Mouse (Mus musculus) neural tube, embryonic 13.5 days (tissue): ENCODE data around the gene C4bp. TPM values are rescaled to one million over a fixed set of nuclear protein-coding genes. Genes with fewer than 3 reads are reported as not detected.
"Not testable (repeated sequence)": the region's sequence is repeated elsewhere in the genome, so short reads cannot be mapped to it uniquely, and the experiment has no call there.

Experiments
- ATAC-seq: fragments of 200-750 bp; cut with Nextera tagmentation; 2 replicates; pipeline ENCODE4 v1.8.0; 2017; ENCODE audit warnings: low read depth, mild to moderate bottlenecking, moderate TSS enrichment, moderate library complexity
- H3K27ac ChIP-seq: fragments of 300-500 bp; sonication (generic); replicated peaks from 2 replicates; pipeline ENCODE4 v1.5.1; 2015; ENCODE audit warnings: moderate library complexity, mild to moderate bottlenecking, inconsistent platforms
- H3K27me3 ChIP-seq: fragments of 300-500 bp; sonication (generic); 2 replicates; pipeline ENCODE4 v1.6.1; 2015; ENCODE audit warnings: mild to moderate bottlenecking, inconsistent platforms
- H3K36me3 ChIP-seq: fragments of 300-500 bp; sonication (generic); 2 replicates; pipeline ENCODE4 v1.6.1; 2015; ENCODE audit warnings: mild to moderate bottlenecking, inconsistent platforms
- H3K4me1 ChIP-seq: fragments of 300-500 bp; sonication (generic); replicated peaks from 2 replicates; pipeline ENCODE4 v1.6.1; 2015; ENCODE audit warnings: inconsistent platforms
- H3K4me2 ChIP-seq: fragments of 300-500 bp; sonication (generic); 2 replicates; pipeline ENCODE4 v1.6.1; 2015; ENCODE audit warnings: inconsistent platforms, mild to moderate bottlenecking, moderate library complexity
- H3K4me3 ChIP-seq: fragments of 300-500 bp; sonication (generic); 2 replicates; pipeline ENCODE4 v1.5.1; 2015; ENCODE audit warnings: mild to moderate bottlenecking, inconsistent platforms
- H3K9ac ChIP-seq: fragments of 300-500 bp; sonication (generic); 2 replicates; pipeline ENCODE4 v1.6.1; 2015; ENCODE audit warnings: moderate library complexity, mild to moderate bottlenecking, inconsistent platforms
- H3K9me3 ChIP-seq: fragments of 300-500 bp; sonication (generic); 2 replicates; pipeline ENCODE4 v1.6.1; 2016; ENCODE audit warnings: inconsistent platforms
- WGBS: fragments of 180-500 bp; shearing (Covaris S2); methylation state at CpG from one replicate; pipeline ENCODE4 v1.1.7; 2015; 5-methylcytosine and 5-hydroxymethylcytosine counted together
- polyA plus RNA-seq: library from polyadenylated mRNA; unstranded; fragments of >200 nt; fragmentation: Nextera tagmentation; extraction: Ambion mirVana; gene quantifications from 2 replicates; pipeline ENCODE4 v1.2.1, GENCODE M21; 2015

Gene C4bp
- not detected in 2 replicates for polyA plus RNA-seq

DNA sequence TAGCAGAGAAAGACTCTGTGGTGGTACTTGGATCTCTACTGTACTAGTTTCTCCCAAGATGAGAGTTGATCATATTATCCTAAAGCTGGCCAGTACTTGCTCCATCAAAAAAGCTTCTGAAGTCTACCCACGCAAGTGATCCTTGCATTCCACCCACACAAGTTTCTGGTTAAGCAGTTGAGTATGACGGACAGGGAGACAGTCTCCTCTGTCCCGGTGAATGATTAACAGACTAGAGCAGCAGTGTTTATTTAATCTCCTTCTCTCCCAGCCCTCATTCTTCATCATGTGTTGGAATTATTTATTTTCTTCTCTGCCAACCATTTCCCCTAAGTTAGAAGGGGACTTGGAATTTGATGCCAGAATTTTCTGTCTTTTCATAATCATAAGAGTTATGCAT lies at the start of gene C4bp:
TSS of gene C4bp (minus strand) at position 179 of the 400 bp plus-strand sequence.
- no peaks in the 10 kb centered on the region for H3K9me3 ChIP-seq
- H3K4me1 ChIP-seq, result no peaks in the 10 kb centered on the region
- H3K27me3 ChIP-seq, result no peaks in the 10 kb centered on the region
- no peak within 1 kb of the TSS for H3K4me2 ChIP-seq
- H3K36me3 ChIP-seq, result no peaks in the 10 kb centered on the region
- WGBS, result 81% methylated on average over 3 of the region's 3 CpGs
- no peak for ATAC-seq
- no peak within 1 kb of the TSS for H3K27ac ChIP-seq
- H3K4me3 ChIP-seq, result no peak within 1 kb of the TSS
- no peak within 1 kb of the TSS for H3K9ac ChIP-seq

DNA sequence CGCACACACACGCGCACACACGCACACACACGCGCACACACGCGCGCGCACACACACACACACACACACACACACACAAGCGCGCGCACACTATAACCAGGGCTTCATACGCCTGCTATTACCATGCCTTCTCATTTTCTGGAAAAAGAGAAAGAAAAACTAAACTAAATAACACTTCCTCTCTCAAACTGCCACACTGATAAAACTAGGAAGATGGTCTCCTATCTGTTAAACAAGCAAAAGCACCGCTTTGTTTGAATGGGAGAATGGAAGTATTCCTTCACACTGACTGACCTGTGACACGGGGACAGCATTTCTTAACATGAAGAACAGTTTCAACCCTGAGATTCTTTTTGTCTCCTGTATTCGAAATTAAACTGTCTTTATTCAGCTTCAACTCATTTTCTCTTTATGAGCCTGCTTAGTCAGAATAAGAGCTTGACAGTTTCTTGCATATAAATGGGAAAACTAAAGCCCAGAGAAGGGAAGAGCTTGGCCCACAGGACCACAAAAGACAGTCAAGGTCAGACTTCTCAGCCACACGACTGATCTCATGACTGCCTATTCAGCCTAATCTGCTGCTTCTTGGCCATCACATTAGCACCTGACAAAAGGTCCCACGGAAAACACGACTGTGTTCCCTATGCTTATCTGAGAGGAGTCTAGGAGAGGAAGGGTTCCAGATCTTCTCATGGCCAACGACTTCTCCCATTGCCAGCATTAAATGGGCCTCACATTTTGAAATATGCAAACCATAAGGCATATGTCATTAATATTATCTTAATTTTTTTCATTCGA lies 49.0 kb upstream of the C4bp start:
- Histone ChIP-seq H3K4me1 (peaks cover 15% of the 10 kb centered on the region; the same call in 1 of the 2 replicates), H3K9ac (no peak overlapping the region), H3K27me3 (no peaks in the 10 kb centered on the region), H3K9me3 (no peaks in the 10 kb centered on the region), H3K4me2 (no peak overlapping the region), H3K36me3 (peaks cover 59% of the 10 kb centered on the region), H3K27ac (no peak overlapping the region), H3K4me3 (no peak overlapping the region)
- 92% methylated on average over 22 of the region's 22 CpGs for WGBS
- no peak for ATAC-seq

DNA sequence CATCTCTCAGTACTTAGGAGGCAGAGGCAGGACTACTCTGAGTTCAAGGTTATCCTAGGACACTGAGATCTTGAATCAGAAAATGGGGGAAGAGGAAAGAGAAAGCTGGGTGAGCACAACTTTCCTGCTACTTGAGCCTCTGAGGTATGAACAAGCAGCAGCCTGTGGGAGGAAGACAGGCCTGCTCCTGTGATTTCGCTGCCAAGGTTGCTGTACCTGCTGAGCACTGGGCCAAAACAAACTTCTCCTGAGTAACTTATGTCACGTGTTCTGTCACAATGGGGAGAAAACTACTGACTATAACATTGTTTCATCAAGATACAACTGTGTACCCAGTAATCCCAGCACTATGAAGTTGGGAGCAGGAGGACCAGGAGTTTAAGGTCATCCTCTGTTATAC lies 42.2 kb upstream of the C4bp start:
- peaks cover 91% of the 10 kb centered on the region for H3K36me3 ChIP-seq
- 86% methylated on average over 2 of the region's 2 CpGs for WGBS

DNA sequence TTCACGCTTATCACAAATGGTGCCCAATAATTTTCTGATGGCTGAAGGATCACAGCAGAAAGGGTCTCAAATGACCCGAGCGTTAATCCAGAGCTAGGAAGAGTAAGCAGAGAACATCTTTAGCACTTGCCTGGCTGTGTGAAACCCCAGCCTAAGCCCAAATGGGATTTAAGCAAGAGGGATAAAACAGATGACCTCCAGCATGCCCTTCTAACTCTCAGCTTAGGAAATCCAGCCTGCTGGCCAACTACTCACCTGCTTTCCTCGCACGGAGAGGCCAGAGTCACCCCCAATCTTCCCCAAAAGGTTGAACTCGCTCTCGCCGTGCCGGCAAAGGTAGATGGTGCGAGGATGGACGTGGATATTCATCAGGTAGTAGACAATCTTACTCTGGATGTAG lies 40.5 kb upstream of the C4bp start:
- no peak overlapping the region for H3K9ac ChIP-seq
- no peak overlapping the region for H3K4me3 ChIP-seq
- no peaks in the 10 kb centered on the region for H3K27me3 ChIP-seq
- H3K9me3 ChIP-seq, result no peaks in the 10 kb centered on the region
- H3K36me3 ChIP-seq, result peaks cover 94% of the 10 kb centered on the region
- no peaks in the 10 kb centered on the region for H3K4me1 ChIP-seq
- no peak overlapping the region for H3K27ac ChIP-seq
- ATAC-seq, result no peak
- no peak overlapping the region for H3K4me2 ChIP-seq
- WGBS, result 95% methylated on average over 11 of the region's 11 CpGs

More for the DNA sequence above, 42.2 kb upstream of the C4bp start:
- ATAC-seq, result no peak
- no peak overlapping the region for H3K4me2 ChIP-seq
- H3K4me1 ChIP-seq, result no peaks in the 10 kb centered on the region
- H3K9me3 ChIP-seq, result no peaks in the 10 kb centered on the region
- no peak overlapping the region for H3K27ac ChIP-seq
- no peaks in the 10 kb centered on the region for H3K27me3 ChIP-seq
- no peak overlapping the region for H3K4me3 ChIP-seq
- no peak overlapping the region for H3K9ac ChIP-seq

DNA sequence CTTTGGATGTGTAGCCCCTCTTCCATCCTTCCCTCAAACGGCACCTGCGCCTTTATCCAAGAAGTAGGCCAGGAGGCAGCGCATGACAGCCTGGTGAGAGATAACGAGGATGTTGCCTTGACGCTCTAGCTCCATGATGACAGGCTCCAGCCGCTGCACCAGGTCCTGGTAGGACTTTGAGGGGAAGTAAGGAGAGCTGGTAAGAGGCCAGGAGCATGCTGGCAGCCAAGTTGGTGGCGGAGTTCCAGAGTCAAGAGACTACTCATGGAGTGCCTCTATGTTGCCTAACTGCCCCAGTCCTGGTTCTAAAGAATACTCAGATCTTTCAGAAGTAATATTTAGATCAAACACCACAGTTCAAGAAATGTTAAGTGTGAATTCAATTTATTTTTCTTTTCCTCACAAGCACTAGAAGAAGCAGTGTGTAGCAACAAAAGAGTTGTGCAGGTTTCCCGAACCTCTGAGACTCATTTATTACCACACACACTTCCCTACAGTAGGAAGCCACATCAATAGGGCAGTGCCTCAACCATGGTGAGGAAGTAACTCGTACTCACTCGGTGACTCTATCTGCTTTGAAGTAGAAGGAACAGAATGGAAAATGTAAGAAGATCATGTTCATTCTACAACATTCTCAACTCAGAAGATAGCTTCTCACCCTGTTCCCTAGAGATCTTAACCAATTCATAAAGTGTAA lies 38.7 kb upstream of the C4bp start:
- 95% methylated on average over 10 of the region's 10 CpGs for WGBS
- Histone ChIP-seq H3K4me2 (no peak overlapping the region), H3K27ac (no peak overlapping the region), H3K9ac (no peak overlapping the region), H3K36me3 (peaks cover 84% of the 10 kb centered on the region), H3K9me3 (no peaks in the 10 kb centered on the region), H3K27me3 (no peaks in the 10 kb centered on the region), H3K4me3 (no peak overlapping the region), H3K4me1 (no peaks in the 10 kb centered on the region)
- no peak for ATAC-seq

DNA sequence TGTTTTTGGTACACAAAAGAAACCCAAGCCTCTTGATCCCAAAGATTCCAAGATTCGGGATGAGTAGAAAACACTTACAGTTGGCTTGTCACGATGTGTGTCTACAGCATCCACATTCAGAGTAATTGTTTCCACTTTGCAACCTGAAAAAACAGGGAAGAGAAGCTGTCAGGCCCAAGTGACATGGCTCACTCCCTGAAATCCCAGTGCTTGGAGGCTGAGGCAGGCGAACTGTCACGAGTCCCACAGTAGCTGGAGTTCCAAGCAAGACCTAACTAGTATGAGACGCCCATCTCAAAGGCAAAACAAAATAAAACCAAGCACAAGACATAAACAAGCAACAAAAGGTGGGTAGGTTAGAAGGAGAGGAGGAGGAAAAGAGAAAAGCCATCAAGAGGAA lies 37.2 kb upstream of the C4bp start:
- 96% methylated on average over 5 of the region's 5 CpGs for WGBS
- Histone ChIP-seq H3K27ac (no peak overlapping the region), H3K4me1 (no peaks in the 10 kb centered on the region), H3K9me3 (no peaks in the 10 kb centered on the region), H3K27me3 (no peaks in the 10 kb centered on the region), H3K4me3 (no peak overlapping the region), H3K9ac (no peak overlapping the region), H3K36me3 (peaks cover 73% of the 10 kb centered on the region), H3K4me2 (no peak overlapping the region)
- no peak for ATAC-seq

DNA sequence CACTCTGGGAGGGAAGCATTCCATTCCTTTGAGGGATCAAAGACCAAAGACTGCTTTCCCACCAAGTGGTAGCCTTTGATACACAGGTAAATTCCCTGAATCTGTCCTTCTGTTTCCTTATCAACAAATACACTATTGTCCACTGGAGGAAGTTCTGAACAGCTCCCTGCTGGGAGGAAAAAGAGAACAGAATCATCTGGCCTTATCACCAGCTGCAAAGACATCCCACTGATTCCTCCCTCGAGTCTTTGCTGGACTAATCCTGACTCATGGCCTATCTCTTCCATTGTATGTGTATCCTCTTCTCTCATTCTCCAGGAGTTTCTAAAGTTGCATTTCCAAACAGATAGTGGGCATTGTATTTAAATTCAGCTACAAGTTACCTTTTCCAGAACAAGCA lies 22.5 kb upstream of the C4bp start:
- Histone ChIP-seq H3K27me3 (no peaks in the 10 kb centered on the region), H3K4me1 (no peaks in the 10 kb centered on the region), H3K4me2 (no peak overlapping the region), H3K9me3 (no peaks in the 10 kb centered on the region), H3K4me3 (no peak overlapping the region), H3K9ac (no peak overlapping the region), H3K27ac (no peak overlapping the region), H3K36me3 (peaks cover 10% of the 10 kb centered on the region)
- WGBS, result 51% methylated on average over 1 of the region's 1 CpGs
- ATAC-seq, result no peak

DNA sequence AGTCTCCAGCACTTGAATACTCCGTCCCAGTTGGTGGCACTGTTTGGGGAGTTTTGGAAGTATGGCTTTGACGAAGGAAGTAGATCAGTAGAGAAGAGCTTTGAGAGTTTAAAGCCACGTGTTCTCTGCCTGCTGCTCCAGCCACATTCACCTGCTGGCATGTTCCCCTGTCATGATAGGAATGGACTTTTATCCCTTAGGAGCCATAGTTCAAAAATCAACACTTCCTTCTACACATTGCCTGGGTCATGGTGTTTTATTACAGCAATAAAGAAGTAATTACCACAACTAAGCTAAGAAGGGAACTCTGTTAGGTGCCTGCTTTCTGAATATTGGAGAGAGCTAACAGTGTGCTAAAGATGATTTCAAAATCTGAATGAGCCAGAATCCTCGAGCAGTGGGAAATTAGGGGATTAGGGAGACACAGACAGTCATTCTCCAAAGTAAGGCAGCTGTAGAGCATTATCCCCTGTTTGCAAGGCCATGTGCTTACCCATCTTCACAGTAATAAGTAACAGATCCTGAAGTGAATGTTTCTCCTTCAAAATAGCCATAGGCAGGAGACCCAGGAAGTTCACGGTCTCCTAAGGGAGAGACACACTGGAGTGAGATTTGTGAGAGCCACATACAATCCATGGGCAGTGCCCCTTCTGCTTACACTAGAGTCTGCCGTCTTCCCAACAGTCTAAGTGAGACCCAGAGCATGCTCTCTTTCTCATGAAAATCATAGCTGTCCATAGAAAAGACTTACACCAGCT lies 20.4 kb upstream of the C4bp start:
- Histone ChIP-seq H3K36me3 (no peaks in the 10 kb centered on the region), H3K27me3 (no peaks in the 10 kb centered on the region), H3K27ac (no peak overlapping the region), H3K9ac (no peak overlapping the region), H3K4me2 (no peak overlapping the region), H3K4me1 (no peaks in the 10 kb centered on the region), H3K4me3 (no peak overlapping the region), H3K9me3 (no peaks in the 10 kb centered on the region)
- WGBS, result 68% methylated on average over 6 of the region's 6 CpGs
- no peak for ATAC-seq

DNA sequence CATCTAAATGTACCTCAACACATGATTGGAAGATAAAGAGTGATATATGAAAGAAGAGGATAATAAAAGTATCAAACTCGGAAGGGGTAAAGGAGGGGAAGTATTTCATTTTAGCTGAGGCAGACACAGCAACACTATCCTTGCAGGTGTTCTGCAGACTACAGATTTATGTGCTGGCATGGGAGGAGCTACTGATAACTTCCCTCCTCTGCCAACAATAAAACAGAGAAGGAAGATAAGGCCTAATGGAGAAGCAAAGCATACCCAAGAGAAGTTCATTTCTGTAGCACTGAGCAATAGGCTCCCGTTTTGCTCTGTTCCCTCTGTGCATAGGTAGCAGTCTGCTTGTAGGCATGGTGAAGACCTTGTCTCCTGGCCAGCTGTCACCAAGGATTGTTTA lies 19.6 kb upstream of the C4bp start:
- WGBS, result 70% methylated on average over 2 of the region's 2 CpGs
- Histone ChIP-seq H3K4me1 (no peaks in the 10 kb centered on the region), H3K27me3 (no peaks in the 10 kb centered on the region), H3K27ac (no peak overlapping the region), H3K9me3 (no peaks in the 10 kb centered on the region), H3K9ac (no peak overlapping the region), H3K36me3 (no peaks in the 10 kb centered on the region), H3K4me3 (no peak overlapping the region), H3K4me2 (no peak overlapping the region)
- no peak for ATAC-seq

DNA sequence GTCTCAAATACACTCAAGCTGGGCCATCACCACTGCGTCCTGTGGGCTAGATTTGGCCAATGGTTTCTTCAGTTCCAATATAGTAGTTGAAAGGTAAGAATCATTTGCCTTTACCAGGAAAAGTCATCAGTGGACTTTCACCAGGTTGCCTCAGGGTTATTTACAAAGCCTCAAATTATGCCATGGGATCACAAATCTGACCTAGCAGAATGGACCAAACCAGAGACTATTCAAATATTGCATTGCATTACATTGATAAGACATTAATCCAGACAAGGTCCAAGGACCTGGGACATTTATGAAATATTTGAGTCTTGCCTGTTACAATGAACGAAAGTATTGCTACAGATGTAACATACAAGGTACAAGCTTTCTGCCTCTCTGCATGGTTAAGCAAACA lies 17.1 kb upstream of the C4bp start:
- Histone ChIP-seq H3K9me3 (no peaks in the 10 kb centered on the region), H3K27me3 (no peaks in the 10 kb centered on the region), H3K4me3 (no peak overlapping the region), H3K4me1 (no peaks in the 10 kb centered on the region), H3K9ac (no peak overlapping the region), H3K4me2 (no peak overlapping the region), H3K27ac (no peak overlapping the region), H3K36me3 (no peaks in the 10 kb centered on the region)
- WGBS, result 90% methylated on average over 2 of the region's 2 CpGs
- ATAC-seq, result no peak

DNA sequence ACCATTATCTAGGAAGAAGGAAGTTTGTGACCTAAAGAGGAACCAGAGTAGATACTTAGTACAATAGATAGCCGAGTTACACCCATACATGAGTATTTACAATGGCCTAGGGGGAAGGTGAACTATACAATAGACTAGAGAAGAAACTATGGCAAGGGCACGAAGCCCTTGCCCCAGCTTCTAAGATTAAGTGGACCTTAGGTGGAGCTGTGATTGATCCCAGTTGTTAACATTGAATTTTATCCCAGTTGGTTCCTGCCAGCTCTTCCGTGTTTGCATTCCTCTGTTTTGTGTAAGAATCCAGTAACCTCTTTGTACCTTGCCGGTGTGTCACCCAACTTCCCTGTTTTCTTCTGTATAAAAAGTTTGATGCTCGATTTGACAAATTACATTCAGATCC lies 2.1 kb upstream of the C4bp start:
- not testable (repeated sequence) for ATAC-seq, H3K36me3 ChIP-seq, H3K27me3 ChIP-seq, H3K4me1 ChIP-seq, H3K9me3 ChIP-seq, H3K9ac ChIP-seq, H3K4me2 ChIP-seq, H3K4me3 ChIP-seq, H3K27ac ChIP-seq
- WGBS, result 92% methylated on average over 5 of the region's 5 CpGs

DNA sequence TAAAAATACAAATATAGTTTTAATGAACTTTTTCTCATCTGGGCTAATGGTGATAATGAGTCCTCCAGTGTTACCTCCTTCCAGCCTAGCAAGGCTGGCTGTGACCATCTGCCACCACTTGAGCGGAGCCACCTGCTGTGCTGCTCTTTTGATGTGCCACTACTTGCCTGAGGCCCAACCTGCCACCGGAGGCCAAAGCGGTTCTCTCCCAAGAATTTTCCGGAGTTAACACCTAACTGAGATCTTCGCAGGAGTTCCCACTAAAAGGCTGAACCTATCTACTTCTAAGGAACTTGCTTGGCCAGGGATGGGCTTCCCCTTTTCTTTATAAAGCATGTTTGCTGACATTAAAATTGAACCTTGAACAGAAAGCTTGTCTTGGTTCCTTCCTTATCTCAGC lies 1.8 kb downstream of the C4bp start:
- not testable (repeated sequence) for H3K4me2 ChIP-seq

More for the DNA sequence above, 1.8 kb downstream of the C4bp start:
- not testable (repeated sequence) for H3K9ac ChIP-seq, H3K4me3 ChIP-seq, H3K36me3 ChIP-seq, H3K4me1 ChIP-seq, H3K27me3 ChIP-seq, H3K9me3 ChIP-seq, H3K27ac ChIP-seq, ATAC-seq
- WGBS, result 36% methylated on average over 5 of the region's 5 CpGs
